Mouse (Mus musculus) adipocyte (in vitro differentiated cells): ENCODE measurements around the gene Blmh.

Experiments used
- DNase-seq: peaks from one replicate; pipeline ENCODE4 v3.0.0-alpha.2; 2016; ENCODE audit warnings: low spot score

Blmh gene

GRCm38 (mm10) chr11:76924759-76925236 is at the start of gene Blmh:
Gene Blmh, plus strand, starts transcription at chr11:76924809.
- DNase-seq: no peak

- DNase-seq: peak; percentile 22
Observed at GRCm38 (mm10) chr11:76879816-76880215, 44.8 kb upstream of the Blmh start.

GRCm38 (mm10) chr11:76884451-76884850 is 40.2 kb upstream of the Blmh start:
- DNase-seq: no peak

GRCm38 (mm10) chr11:76889339-76890164 is 35.1 kb upstream of the Blmh start:
- DNase-seq: no peak

- DNase-seq: no peak
Observed at GRCm38 (mm10) chr11:76891171-76891570, 33.4 kb upstream of the Blmh start.

GRCm38 (mm10) chr11:76891738-76892349 is 32.8 kb upstream of the Blmh start:
- DNase-seq: no peak

GRCm38 (mm10) chr11:76892972-76893371 is 31.6 kb upstream of the Blmh start:
- DNase-seq: peak; percentile 76

- DNase-seq: peak; percentile 86
Observed at GRCm38 (mm10) chr11:76893570-76893969, 31.0 kb upstream of the Blmh start.

- DNase-seq: peak; percentile 90
Observed at GRCm38 (mm10) chr11:76894240-76894639, 30.4 kb upstream of the Blmh start.

- peak; percentile 50 for DNase-seq
Observed at GRCm38 (mm10) chr11:76896360-76896759, 28.2 kb upstream of the Blmh start.

GRCm38 (mm10) chr11:76897126-76897525 is 27.5 kb upstream of the Blmh start:
- DNase-seq: peak; percentile 51

- DNase-seq: peak; percentile 85
Observed at GRCm38 (mm10) chr11:76897871-76898270, 26.7 kb upstream of the Blmh start.

GRCm38 (mm10) chr11:76898751-76899150 is 25.9 kb upstream of the Blmh start:
- peak; percentile 42 for DNase-seq

- DNase-seq: peak; percentile 94
Observed at GRCm38 (mm10) chr11:76899758-76900738, 24.6 kb upstream of the Blmh start.

GRCm38 (mm10) chr11:76901579-76902361 is 22.8 kb upstream of the Blmh start, which contains the start of gene Tmigd1:
Gene Tmigd1, plus strand, starts transcription at chr11:76902159.
- peak; percentile 76 for DNase-seq

- no peak for DNase-seq
Observed at GRCm38 (mm10) chr11:76904340-76904739, 20.3 kb upstream of the Blmh start.

- DNase-seq: no peak
Observed at GRCm38 (mm10) chr11:76908651-76909050, 16.0 kb upstream of the Blmh start.

- DNase-seq: peak; percentile 90
Observed at GRCm38 (mm10) chr11:76911325-76912054, 13.1 kb upstream of the Blmh start.

GRCm38 (mm10) chr11:76912055-76912395 is 12.6 kb upstream of the Blmh start:
- peak; percentile 90 for DNase-seq

- peak; percentile 73 for DNase-seq
Observed at GRCm38 (mm10) chr11:76914366-76914765, 10.2 kb upstream of the Blmh start.
